Mouse (Mus musculus) embryonic fibroblast, embryonic 13.5 days (primary cell): ENCODE measurements around the gene Rxfp3.

Source experiments
- CTCF ChIP-seq: IDR thresholded peaks from 2 replicates; pipeline ENCODE4 v1.5.1; 2011; ENCODE audit warnings: mild to moderate bottlenecking, control low read depth, low read length, moderate library complexity, borderline replicate concordance; ENCODE audit not compliant: insufficient read depth
- POLR2A ChIP-seq: IDR thresholded peaks from 2 replicates; pipeline ENCODE4 v1.6.1; 2011; ENCODE audit warnings: low read depth, mild to moderate bottlenecking, control low read depth, low read length, moderate library complexity

DNA sequence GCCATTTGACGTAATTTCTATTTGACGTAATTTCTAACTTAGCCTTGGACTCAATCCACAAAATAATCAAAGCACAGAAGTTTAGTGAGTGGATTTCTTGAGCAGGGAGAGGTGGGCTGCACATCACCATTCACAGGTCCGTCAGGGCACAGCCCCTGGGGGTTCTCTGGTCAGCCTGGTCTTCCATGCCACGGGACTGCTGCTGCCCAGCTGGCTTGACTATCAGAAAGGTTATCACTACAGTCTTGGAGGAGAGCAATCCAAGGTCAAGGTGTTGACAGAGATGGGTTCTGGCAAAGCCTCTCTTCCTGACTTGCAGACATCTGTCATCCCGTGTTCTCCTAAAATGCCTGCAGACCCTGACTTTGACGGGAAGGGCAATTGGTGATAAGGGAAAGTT is 33.1 kb downstream of the Rxfp3 start:
- TF ChIP-seq CTCF (no peak), POLR2A (no peak)
